Mouse (Mus musculus): ENCODE measurements around the gene Rnase1. TPM values are rescaled to one million over a fixed set of nuclear protein-coding genes. Genes with fewer than 3 reads are reported as not detected.

Gene Rnase1
- polyA plus RNA-seq, 1 experiment from 2014 or later: not detected

DNA sequence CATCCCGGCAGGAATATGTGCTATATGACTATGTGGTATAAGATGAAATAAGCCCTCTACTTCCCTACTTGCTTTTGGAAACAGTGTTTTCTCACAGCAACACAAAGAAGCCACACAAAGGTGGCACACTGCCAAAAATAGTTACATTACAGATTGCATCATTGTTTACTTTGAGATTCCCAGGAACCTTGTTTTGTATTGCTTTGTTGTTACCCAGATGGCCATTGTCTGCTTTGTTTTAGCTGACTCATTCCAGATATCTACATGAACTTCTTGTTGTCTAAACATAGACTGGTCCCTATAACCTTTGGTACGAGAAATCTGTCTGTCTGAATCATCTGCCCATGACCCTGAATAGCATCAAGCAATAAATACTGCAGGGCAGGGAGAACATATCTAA, 6.2 kb downstream of the Rnase1 start:
- no peak for ATAC-seq (ENCODE audit: insufficient number of reproducible peaks, insufficient read depth, low FRiP score, low TSS enrichment, low read depth)
- no peaks in the 10 kb centered on the region for H3K27me3 ChIP-seq
- 93% methylated on average over 2 of the region's 2 CpGs for WGBS

DNA sequence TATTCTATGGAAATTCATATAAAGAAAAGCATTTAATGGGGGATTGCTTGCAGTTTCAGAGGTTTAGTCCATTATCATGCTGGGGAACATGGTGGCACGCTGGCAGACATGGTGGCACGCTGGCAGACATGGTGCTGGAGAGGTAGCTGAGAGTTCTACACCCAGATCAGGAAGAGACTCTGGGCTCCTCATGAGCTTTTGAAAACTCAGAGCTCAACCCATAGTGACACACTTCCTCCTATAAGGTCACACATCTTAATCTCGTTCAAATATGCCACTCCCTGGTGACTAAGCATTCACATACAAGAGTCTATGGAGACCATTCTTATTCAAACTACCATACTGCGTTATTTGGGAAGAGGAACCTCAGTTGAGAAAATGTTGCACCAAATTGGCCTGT, 14.2 kb downstream of the Rnase1 start:
- Histone ChIP-seq H3K4me1 (replicated peaks) (no peaks in the 10 kb centered on the region), H3K4me3 (replicated peaks) (no peak overlapping the region), H3K9me3 (no peaks in the 10 kb centered on the region), H3K27me3 (no peaks in the 10 kb centered on the region), H3K27ac (no peak overlapping the region), H3K36me3 (no peaks in the 10 kb centered on the region), H3K4me2 (no peak overlapping the region), H3K9ac (replicated peaks) (no peak overlapping the region)
- 94% methylated on average over 4 of the region's 4 CpGs for WGBS
- no peak for ATAC-seq (ENCODE audit: insufficient number of reproducible peaks, insufficient read depth, low FRiP score, low TSS enrichment, low read depth)

More for the DNA sequence above, 6.2 kb downstream of the Rnase1 start:
- no peak overlapping the region for H3K27ac ChIP-seq
- no peaks in the 10 kb centered on the region for H3K9me3 ChIP-seq
- H3K4me1 ChIP-seq (replicated peaks): no peaks in the 10 kb centered on the region
- H3K36me3 ChIP-seq: no peaks in the 10 kb centered on the region
- no peak overlapping the region for H3K4me2 ChIP-seq
- no peak overlapping the region for H3K9ac ChIP-seq (replicated peaks)
- H3K4me3 ChIP-seq (replicated peaks): no peak overlapping the region

DNA sequence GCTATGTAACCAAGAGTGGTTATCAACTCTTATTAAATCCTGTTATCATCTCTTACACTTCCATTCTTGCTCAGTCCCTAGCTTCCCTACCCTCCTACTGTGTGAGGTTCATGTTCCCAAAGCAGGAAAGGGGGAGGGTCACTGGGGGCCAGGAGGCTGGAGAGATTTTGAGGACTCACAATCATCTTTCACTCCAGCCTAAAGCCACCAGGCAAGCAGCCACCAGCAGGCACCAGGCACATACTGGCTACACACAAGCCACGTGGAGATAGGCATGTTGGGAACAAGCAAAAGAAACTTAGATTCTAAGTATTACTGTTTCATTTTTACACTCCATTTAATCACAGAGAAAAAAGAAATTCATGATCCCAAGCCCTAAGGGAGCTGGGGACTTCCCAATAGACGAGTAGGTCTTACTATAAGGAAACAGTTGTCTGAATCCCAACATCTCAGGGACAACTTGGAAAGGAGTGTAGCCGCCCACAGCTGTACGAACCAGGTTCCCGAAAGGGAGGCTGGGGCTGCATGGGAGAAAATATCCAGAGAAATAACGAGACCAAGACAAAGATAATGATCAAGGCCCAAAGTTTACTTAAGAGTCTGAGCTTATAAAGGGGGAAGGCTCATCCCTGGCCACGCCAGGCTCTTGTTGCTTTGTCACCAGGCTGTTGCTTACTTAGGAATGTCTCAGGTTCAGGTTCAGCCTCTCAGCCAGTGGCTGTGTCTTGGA, 15.3 kb downstream of the Rnase1 start:
- Histone ChIP-seq H3K36me3 (no peaks in the 10 kb centered on the region), H3K4me3 (replicated peaks) (no peak overlapping the region), H3K4me1 (replicated peaks) (no peaks in the 10 kb centered on the region), H3K9me3 (no peaks in the 10 kb centered on the region), H3K9ac (replicated peaks) (no peak overlapping the region), H3K4me2 (no peak overlapping the region), H3K27me3 (no peaks in the 10 kb centered on the region), H3K27ac (no peak overlapping the region)
- ATAC-seq (ENCODE audit: insufficient number of reproducible peaks, insufficient read depth, low FRiP score, low TSS enrichment, low read depth): no peak
- WGBS: 77% methylated on average over 7 of the region's 7 CpGs

DNA sequence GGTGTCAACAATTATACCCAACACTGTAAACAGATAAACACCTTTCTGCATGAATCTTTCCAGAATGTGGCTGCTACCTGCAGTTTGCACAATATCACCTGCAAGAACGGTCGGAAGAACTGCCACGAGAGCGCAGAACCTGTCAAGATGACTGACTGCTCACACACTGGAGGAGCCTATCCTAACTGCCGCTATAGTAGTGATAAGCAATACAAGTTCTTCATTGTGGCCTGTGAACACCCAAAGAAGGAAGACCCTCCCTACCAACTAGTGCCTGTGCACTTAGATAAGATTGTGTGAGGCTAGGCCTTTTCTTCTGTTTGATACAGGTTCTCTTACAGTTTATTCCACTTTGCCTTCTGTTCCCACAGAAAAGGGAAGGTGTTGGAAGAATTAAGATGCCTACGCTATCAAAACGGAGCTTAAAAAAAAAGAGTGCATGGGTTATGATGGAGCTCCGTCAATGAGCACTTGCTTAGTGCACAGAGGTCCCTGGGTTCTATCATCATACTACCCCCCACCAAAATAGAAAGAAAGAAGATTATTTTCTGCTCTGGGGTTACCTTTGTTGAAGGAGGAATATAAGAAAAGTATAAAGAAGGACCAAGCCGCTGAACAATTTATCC, 16.2 kb downstream of the Rnase1 start:
- no peak overlapping the region for H3K9ac ChIP-seq (replicated peaks)
- H3K27ac ChIP-seq: no peak overlapping the region
- H3K4me1 ChIP-seq (replicated peaks): no peaks in the 10 kb centered on the region
- H3K9me3 ChIP-seq: no peaks in the 10 kb centered on the region; the same call in 1 of the 2 replicates
- no peak overlapping the region for H3K4me2 ChIP-seq
- 89% methylated on average over 9 of the region's 9 CpGs for WGBS
- no peaks in the 10 kb centered on the region for H3K27me3 ChIP-seq
- ATAC-seq (ENCODE audit: insufficient number of reproducible peaks, insufficient read depth, low FRiP score, low TSS enrichment, low read depth): no peak
- no peaks in the 10 kb centered on the region for H3K36me3 ChIP-seq
- H3K4me3 ChIP-seq (replicated peaks): no peak overlapping the region

DNA sequence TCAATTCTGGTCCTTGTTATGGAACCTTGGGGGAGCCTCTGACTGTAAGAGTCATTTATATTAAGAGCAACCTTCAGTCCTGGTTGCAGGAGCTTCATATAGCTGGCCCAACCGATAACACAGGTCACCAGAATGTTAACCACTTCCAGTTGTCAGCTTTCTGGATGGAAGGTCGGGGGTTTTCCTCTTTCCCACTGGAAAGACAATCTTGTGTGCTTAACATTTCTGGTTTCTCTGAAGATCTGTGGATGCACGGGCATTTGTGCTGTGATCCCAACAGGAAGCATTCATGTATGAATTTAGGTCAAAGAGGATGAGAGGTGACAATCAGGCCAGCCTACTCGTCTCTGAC, 17.0 kb downstream of the Rnase1 start:
- Histone ChIP-seq H3K27ac (no peak overlapping the region), H3K36me3 (no peaks in the 10 kb centered on the region), H3K27me3 (no peaks in the 10 kb centered on the region), H3K9ac (replicated peaks) (no peak overlapping the region), H3K9me3 (no peaks in the 10 kb centered on the region; the same call in 1 of the 2 replicates), H3K4me2 (no peak overlapping the region), H3K4me1 (replicated peaks) (no peaks in the 10 kb centered on the region), H3K4me3 (replicated peaks) (no peak overlapping the region)
- no peak for ATAC-seq (ENCODE audit: insufficient number of reproducible peaks, insufficient read depth, low FRiP score, low TSS enrichment, low read depth)
- WGBS: 70% methylated on average over 4 of the region's 4 CpGs

DNA sequence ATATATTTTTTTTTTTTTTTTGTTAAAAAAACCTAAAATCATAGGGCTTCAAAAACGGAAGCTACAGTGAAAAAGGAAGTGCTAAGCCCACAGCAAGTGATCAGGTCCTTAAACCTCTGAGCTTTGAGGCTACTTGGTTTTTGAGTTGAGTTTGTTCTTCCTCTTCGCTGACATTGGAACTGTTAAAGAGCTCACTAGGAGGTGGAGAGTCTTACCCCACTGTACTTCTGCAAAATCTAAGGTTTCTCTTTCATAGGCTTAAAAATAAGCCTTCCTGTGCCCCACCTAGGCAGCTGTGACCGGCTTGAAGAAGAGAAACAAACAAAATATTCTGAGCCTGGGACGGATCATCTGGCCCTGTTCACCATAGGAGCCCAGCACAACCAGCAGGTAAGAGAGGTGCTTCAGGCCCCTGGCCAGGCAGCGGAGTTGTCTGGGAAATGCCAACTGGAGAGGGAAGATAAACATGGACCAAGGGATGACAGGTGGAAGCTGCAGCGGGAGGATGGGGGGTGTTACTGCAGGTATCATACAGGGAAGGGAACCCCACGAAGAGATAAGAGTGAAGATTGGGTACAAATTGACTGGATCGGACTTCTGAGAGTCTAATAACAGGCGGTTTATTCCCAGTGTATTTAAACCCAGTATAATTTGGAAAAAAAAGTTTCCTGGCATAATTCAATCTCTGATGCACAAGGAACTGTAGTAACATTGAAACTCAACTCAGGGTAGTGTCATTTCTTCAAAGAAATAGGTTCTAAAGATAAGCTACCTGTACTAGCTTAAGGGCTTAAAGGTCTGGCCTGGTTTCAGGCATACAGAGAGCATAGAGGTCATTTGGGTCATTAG, 17.6 kb downstream of the Rnase1 start:
- 86% methylated on average over 9 of the region's 9 CpGs for WGBS
- H3K4me3 ChIP-seq (replicated peaks): no peak overlapping the region

DNA sequence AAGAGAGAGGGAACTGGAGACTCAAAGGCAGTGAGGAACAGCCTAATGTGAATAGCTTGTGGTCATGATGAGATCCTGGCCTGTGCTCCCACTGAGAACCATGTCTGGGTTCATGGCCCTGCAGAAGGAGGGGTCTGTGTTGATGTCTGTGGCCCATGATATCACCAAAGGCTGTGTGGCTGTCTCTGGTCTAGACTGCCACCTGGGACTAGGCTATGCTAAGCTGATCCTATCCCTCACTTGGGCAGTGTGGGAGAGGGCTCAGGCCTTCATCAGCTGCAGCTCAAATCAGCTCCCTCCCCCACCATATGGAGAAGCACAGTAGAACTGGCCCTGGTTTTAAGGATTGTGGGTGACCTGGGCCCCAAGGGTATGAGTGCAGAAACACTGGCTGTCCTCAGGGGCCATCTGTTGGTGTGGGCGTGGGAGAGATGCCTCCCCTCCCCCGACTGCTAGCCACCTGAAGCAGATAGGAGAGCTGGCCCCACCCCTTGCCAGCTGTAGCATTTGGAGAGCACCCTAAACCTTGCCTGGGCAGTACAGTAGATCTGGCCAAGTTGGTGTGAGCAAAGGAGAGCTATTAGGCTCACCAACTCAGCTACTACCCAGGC, 18.8 kb downstream of the Rnase1 start:
- Histone ChIP-seq H3K27me3 (no peaks in the 10 kb centered on the region), H3K4me3 (replicated peaks) (no peak overlapping the region), H3K9me3 (no peaks in the 10 kb centered on the region; the same call in 1 of the 2 replicates), H3K9ac (replicated peaks) (no peak overlapping the region), H3K27ac (no peak overlapping the region), H3K4me1 (replicated peaks) (no peaks in the 10 kb centered on the region), H3K36me3 (no peaks in the 10 kb centered on the region), H3K4me2 (no peak overlapping the region)
- ATAC-seq (ENCODE audit: insufficient number of reproducible peaks, insufficient read depth, low FRiP score, low TSS enrichment, low read depth): no peak
- 84% methylated on average over 2 of the region's 2 CpGs for WGBS

More for the DNA sequence above, 17.6 kb downstream of the Rnase1 start:
- no peaks in the 10 kb centered on the region for H3K36me3 ChIP-seq
- H3K9ac ChIP-seq (replicated peaks): no peak overlapping the region
- no peak for ATAC-seq (ENCODE audit: insufficient number of reproducible peaks, insufficient read depth, low FRiP score, low TSS enrichment, low read depth)
- no peaks in the 10 kb centered on the region for H3K4me1 ChIP-seq (replicated peaks)
- H3K27me3 ChIP-seq: no peaks in the 10 kb centered on the region
- no peak overlapping the region for H3K4me2 ChIP-seq
- H3K9me3 ChIP-seq: no peaks in the 10 kb centered on the region; the same call in 1 of the 2 replicates
- no peak overlapping the region for H3K27ac ChIP-seq

DNA sequence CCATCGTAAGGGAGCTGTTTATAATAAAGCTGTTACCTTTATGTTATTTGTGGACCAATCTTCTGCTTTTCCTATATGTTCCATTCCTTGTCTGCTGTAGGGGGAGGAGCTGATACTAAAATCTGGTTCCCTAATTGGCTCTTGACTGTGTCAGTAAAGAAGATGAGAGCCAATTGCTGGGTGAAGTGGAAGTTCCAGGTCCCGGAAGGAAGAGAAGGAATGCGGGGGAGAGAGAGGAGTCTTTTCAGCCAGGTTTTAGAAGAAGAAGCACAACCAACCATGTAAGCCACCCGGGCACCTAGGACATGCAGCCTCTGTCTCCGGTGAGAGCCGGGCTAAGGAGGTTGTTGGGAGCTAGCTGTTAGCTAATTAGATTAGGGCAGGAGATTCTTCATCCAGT, 20.9 kb downstream of the Rnase1 start:
- Histone ChIP-seq H3K9ac (replicated peaks) (no peak overlapping the region), H3K4me2 (no peak overlapping the region), H3K27me3 (no peaks in the 10 kb centered on the region), H3K27ac (no peak overlapping the region), H3K4me1 (replicated peaks) (no peaks in the 10 kb centered on the region), H3K9me3 (no peaks in the 10 kb centered on the region; the same call in 1 of the 2 replicates), H3K36me3 (no peaks in the 10 kb centered on the region), H3K4me3 (replicated peaks) (no peak overlapping the region)
- ATAC-seq (ENCODE audit: insufficient number of reproducible peaks, insufficient read depth, low FRiP score, low TSS enrichment, low read depth): no peak
- 85% methylated on average over 6 of the region's 6 CpGs for WGBS

DNA sequence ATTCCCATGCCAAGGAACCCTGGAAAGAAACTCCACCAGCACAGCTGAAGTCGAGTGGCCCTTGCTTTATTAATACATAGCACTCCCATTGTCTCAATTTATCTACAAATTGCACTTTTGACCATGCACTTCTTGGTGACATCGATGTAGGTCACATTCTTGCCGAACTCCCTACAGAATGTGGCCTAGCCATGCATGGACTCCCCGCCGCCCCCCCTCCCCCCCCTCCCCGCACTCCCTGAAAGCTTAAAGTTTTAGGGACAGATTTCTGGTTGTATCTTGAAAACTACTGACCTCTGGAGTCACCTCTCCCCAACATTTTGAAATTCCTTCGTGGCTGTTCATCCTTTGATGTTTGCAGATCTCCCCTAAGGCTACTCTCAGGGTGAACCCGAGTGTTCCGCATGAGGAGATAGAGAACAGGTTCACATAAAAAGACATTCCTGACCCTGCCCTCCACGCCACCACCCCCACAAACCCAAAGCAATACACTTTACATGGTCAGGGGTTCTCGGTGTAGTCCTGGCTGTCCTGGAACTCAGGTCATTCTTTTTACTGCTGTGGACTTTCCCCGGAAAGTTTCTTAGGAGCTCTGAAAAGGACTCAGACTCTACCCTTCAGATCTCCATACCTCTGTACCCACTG, 32.5 kb downstream of the Rnase1 start, which contains the start of gene Eddm3b:
TSS of gene Eddm3b (plus strand) at position 511 of the 645 bp plus-strand sequence.
- Histone ChIP-seq H3K36me3 (no peaks in the 10 kb centered on the region), H3K9me3 (peaks cover 4% of the 10 kb centered on the region; the same call in 1 of the 2 replicates), H3K27me3 (no peaks in the 10 kb centered on the region), H3K4me2 (no peak within 1 kb of the TSS), H3K9ac (replicated peaks) (no peak within 1 kb of the TSS), H3K27ac (no peak within 1 kb of the TSS), H3K4me1 (replicated peaks) (no peaks in the 10 kb centered on the region), H3K4me3 (replicated peaks) (no peak within 1 kb of the TSS)
- no peak for ATAC-seq (ENCODE audit: insufficient number of reproducible peaks, insufficient read depth, low FRiP score, low TSS enrichment, low read depth)
- WGBS: 46% methylated on average over 12 of the region's 12 CpGs

DNA sequence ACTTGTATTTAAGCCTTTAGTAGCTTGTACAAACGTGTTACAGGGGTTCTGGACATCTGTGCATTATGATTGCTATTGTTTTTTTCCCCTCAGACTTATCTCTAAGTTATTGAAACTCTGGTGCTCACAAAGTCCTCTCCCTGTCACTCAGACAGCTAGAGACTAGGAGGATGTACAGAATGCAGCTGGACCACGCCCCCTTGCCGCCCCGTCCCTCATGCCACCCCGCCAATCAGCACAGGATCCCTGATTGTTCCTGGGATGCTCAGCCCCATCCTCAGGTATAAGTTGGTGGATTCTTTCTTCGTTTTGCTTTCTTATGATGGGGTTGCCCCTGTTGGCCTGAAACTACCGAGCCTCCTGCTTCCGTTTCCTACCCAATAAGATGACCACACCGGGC, 33.1 kb downstream of the Rnase1 start:
- Histone ChIP-seq H3K4me2 (no peak overlapping the region), H3K4me3 (replicated peaks) (no peak overlapping the region), H3K36me3 (no peaks in the 10 kb centered on the region), H3K4me1 (replicated peaks) (no peaks in the 10 kb centered on the region), H3K27me3 (no peaks in the 10 kb centered on the region), H3K9ac (replicated peaks) (no peak overlapping the region), H3K9me3 (no peaks in the 10 kb centered on the region), H3K27ac (no peak overlapping the region)
- no peak for ATAC-seq (ENCODE audit: insufficient number of reproducible peaks, insufficient read depth, low FRiP score, low TSS enrichment, low read depth)
- WGBS: 41% methylated on average over 9 of the region's 9 CpGs
